Mouse (Mus musculus) liver, adult 2 months (tissue): ENCODE measurements around the gene Pgbd5. TPM values are rescaled to one million over a fixed set of nuclear protein-coding genes. Genes with fewer than 3 reads are reported as not detected.
"Not testable (repeated sequence)": the region's sequence is repeated elsewhere in the genome, so short reads cannot be mapped to it uniquely, and the experiment has no call there.

Experiments used
- DNase-seq: peaks from one replicate; pipeline ENCODE4 v3.0.0-alpha.2; 2011; ENCODE audit warnings: low read depth, low spot score; ENCODE audit errors: extremely low read depth
- H3K27ac ChIP-seq: fragments of 200-500 bp; replicated peaks from 2 replicates; pipeline ENCODE4 v1.5.1; 2012; ENCODE audit warnings: low read depth, mild to moderate bottlenecking, control low read depth, inconsistent platforms, low read length; ENCODE audit not compliant: insufficient read depth
- H3K27me3 ChIP-seq: fragments of 200-500 bp; 2 replicates; pipeline ENCODE4 v1.6.1; 2012; ENCODE audit warnings: mild to moderate bottlenecking, moderate library complexity, low read length, inconsistent platforms; ENCODE audit not compliant: control insufficient read depth, insufficient read depth
- H3K36me3 ChIP-seq: fragments of 200-500 bp; 2 replicates; pipeline ENCODE4 v1.6.1; 2012; ENCODE audit warnings: low read length, inconsistent platforms; ENCODE audit not compliant: control insufficient read depth, insufficient read depth
- H3K4me1 ChIP-seq: fragments of 200-500 bp; 2 replicates; pipeline ENCODE4 v1.6.1; 2011; ENCODE audit warnings: low read length; ENCODE audit not compliant: control insufficient read depth, insufficient read depth
- H3K4me3 ChIP-seq: fragments of 200-500 bp; 2 replicates; pipeline ENCODE4 v1.5.1; 2011; ENCODE audit warnings: low read depth, mild to moderate bottlenecking, control low read depth, low read length, moderate library complexity; ENCODE audit not compliant: insufficient read depth
- H3K79me2 ChIP-seq: fragments of 200-500 bp; 2 replicates; pipeline ENCODE4 v1.6.1; 2012; ENCODE audit warnings: inconsistent platforms, mild to moderate bottlenecking, low read length, moderate library complexity; ENCODE audit not compliant: control insufficient read depth, insufficient read depth
- H3K9ac ChIP-seq: fragments of 200-500 bp; 2 replicates; pipeline ENCODE4 v1.6.1; 2012; ENCODE audit warnings: low read depth, mild to moderate bottlenecking, control low read depth, inconsistent platforms, low read length
- CTCF ChIP-seq: fragments of 200-500 bp; IDR thresholded peaks from 2 replicates; pipeline ENCODE4 v1.5.1; 2011; ENCODE audit warnings: low read depth, low read length, control low read depth
- POLR2A ChIP-seq: fragments of 200-500 bp; IDR thresholded peaks from 2 replicates; pipeline ENCODE4 v1.6.1; 2011; ENCODE audit warnings: low read length, control low read depth; ENCODE audit not compliant: insufficient read depth; ENCODE audit errors: extremely low read depth
- WGBS: fragments of 180-500 bp; shearing (Covaris S2); methylation state at CpG from one replicate; pipeline ENCODE4 v1.1.7; 2018; 5-methylcytosine and 5-hydroxymethylcytosine counted together
- polyA plus RNA-seq: library from polyadenylated mRNA; depleted of rRNA; stranded (reverse); fragments of >200 nt; gene quantifications from 2 replicates; pipeline ENCODE4 v1.2.3, GENCODE M21; 2012
- total RNA-seq: library from RNA; depleted of rRNA; stranded (reverse); fragments of >200 nt; gene quantifications from 2 replicates; pipeline ENCODE4 v1.2.3, GENCODE M21; 2014

Gene Pgbd5
- total and polyA plus RNA-seq, 2 experiments, result not detected

GRCm38 (mm10) chr8:124435170-124435569, 4.3 kb downstream of the Pgbd5 start:
- WGBS, result 29% methylated on average over 4 of the region's 4 CpGs
- Histone ChIP-seq H3K36me3 (no peaks in the 10 kb centered on the region), H3K4me3 (no peak overlapping the region), H3K9ac (no peak overlapping the region), H3K79me2 (no peaks in the 10 kb centered on the region), H3K27ac (no peak overlapping the region), H3K27me3 (peaks cover 5% of the 10 kb centered on the region; the same call in 1 of the 2 replicates), H3K4me1 (peaks cover 3% of the 10 kb centered on the region; the same call in 1 of the 2 replicates)
- no peak for TF ChIP-seq CTCF
- no peak for TF ChIP-seq POLR2A
- no peak for DNase-seq

DNA sequence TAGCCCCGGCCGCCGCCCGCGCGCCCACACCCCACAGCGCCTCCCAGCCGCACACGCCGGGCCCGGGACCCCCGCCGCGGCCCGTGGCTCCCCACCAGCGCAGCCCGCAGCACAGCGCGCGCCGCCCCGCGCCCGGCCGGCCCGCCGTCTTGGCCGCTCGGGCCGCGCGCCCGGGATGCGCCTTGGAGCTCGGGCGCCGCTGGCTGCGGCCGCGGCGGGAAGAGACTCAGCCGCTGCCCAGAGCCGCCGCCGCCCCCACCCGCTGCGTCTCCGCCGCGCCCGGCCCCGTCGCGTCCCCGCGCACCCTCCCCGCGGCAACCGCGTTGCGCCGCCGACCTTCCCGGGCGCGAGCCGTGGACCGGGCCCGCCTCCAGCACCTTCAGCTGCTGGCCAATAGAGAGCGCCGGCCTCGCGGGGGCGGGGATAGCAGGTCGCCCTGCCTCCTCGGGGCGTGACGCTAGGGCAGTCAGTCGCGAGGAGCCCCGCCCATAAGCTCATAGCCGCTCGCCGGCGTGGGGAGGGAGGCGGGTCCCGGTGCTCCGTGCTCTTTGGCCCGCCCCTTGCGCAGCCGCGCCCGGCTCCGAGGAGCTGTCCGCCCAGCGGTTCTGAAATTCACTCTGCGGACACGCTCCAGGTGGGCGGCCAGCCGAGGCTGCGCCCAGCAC, 5.2 kb downstream of the Pgbd5 start:
- Histone ChIP-seq H3K27me3 (peaks cover 5% of the 10 kb centered on the region; the same call in 1 of the 2 replicates), H3K36me3 (no peaks in the 10 kb centered on the region), H3K27ac (no peak overlapping the region), H3K4me3 (peak overlapping the region; percentile 29; the same call in 1 of the 2 replicates), H3K79me2 (no peaks in the 10 kb centered on the region), H3K4me1 (peaks cover 3% of the 10 kb centered on the region; the same call in 1 of the 2 replicates), H3K9ac (0 out of 2 replicates have a peak overlapping the region, but pooled peaks have one; percentile 18)
- 4% methylated on average over 98 of the region's 101 CpGs for WGBS
- DNase-seq, result peak; percentile 79
- no peak for TF ChIP-seq POLR2A
- TF ChIP-seq CTCF, result no peak

DNA sequence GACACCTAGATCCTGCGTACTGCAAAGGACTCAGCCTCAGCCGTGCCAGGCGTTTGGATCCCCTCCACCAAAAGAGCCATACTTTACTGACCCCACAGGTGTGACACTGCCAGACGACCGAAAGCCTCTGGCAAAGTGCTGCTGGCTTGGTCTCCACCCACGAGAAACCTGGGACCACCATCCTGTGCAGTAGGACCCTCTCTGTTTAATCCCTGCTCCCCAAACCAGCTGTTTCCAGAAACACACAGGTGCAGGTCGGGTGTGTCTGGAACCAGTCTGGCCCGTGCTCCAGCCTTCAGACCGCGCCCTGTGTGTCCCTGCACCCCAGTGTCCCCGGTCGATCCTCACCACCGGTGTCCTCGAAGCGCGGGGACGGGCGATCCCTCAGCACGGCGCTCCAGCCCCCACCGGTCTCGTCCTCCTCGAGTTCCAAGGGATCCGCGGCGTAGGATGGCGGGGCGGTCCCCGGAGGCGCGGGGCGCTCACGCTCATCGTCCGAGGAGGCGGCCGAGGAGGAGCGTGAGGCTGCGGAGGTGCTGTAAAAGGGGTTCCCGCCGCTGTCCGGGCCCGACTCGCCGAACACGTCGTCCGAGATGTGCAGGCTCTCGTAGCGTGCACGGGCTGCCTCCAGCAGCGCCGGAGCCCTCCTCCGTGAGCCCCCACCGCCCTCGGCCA, 5.9 kb downstream of the Pgbd5 start:
- TF ChIP-seq POLR2A (no peak), CTCF (no peak)
- H3K36me3 ChIP-seq, result no peaks in the 10 kb centered on the region
- no peak overlapping the region for H3K27ac ChIP-seq
- no peaks in the 10 kb centered on the region for H3K79me2 ChIP-seq
- peak overlapping the region; percentile 29; the same call in 1 of the 2 replicates for H3K4me3 ChIP-seq
- H3K27me3 ChIP-seq, result peaks cover 5% of the 10 kb centered on the region; the same call in 1 of the 2 replicates
- DNase-seq, result no peak
- 2% methylated on average over 56 of the region's 56 CpGs for WGBS
- peaks cover 3% of the 10 kb centered on the region; the same call in 1 of the 2 replicates for H3K4me1 ChIP-seq
- H3K9ac ChIP-seq, result peak overlapping the region; percentile 18; the same call in 1 of the 2 replicates

DNA sequence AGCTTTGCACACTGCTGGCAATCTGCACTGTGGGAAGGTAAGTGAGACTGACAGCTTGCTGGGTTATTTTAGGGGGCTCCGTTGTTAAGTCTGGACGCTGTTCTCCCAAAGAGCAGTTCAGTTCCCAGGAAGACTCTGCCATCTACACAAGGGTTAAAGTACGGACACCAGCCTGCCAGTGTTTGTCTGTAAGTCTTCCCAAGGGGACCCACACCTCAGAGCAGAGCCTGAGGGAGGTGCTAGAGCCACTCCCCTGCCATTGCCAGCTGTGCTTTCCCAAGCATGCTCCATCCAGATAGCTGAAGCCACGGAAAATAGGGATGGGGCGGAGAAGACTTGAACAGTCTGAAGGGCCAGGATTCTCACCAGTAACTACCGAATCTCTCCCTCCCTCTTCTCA, 8.6 kb downstream of the Pgbd5 start:
- WGBS, result 60% methylated on average over 6 of the region's 6 CpGs
- TF ChIP-seq CTCF, result no peak
- TF ChIP-seq POLR2A, result no peak
- Histone ChIP-seq H3K79me2 (no peaks in the 10 kb centered on the region), H3K36me3 (no peaks in the 10 kb centered on the region), H3K9ac (no peak overlapping the region), H3K27ac (no peak overlapping the region), H3K27me3 (peaks cover 5% of the 10 kb centered on the region; the same call in 1 of the 2 replicates), H3K4me1 (peaks cover 3% of the 10 kb centered on the region; the same call in 1 of the 2 replicates), H3K4me3 (no peak overlapping the region)
- no peak for DNase-seq

DNA sequence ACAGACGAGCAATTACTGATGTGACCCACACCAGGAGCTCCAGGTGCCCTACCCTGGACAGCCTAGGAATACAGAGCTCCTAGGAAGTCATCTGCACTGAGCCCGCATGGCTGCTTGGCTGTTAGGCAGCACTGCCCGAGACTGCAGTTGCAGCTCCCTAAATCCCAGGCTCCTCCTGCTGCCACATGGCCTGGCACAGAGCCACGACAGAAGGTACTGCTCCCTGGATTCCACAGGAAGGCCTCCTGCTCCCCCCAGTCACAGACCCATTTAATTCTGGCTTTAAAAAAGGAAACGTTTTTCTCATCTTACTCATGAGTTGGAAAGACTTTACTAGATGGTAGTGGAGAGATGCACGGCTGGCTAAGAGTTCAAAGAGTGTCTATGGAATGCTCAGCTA, 10.0 kb downstream of the Pgbd5 start:
- TF ChIP-seq POLR2A (no peak), CTCF (no peak)

GRCm38 (mm10) chr8:124428721-124429120, 10.7 kb downstream of the Pgbd5 start:
- not testable (repeated sequence) for H3K36me3 ChIP-seq, H3K27ac ChIP-seq, H3K9ac ChIP-seq, H3K27me3 ChIP-seq, H3K79me2 ChIP-seq, H3K4me1 ChIP-seq, DNase-seq, H3K4me3 ChIP-seq
- WGBS, result 52% methylated on average over 2 of the region's 2 CpGs

More for the DNA sequence above, 10.0 kb downstream of the Pgbd5 start:
- Histone ChIP-seq H3K4me3 (no peak overlapping the region), H3K27ac (no peak overlapping the region), H3K27me3 (peaks cover 5% of the 10 kb centered on the region; the same call in 1 of the 2 replicates), H3K79me2 (no peaks in the 10 kb centered on the region), H3K36me3 (no peaks in the 10 kb centered on the region), H3K4me1 (peaks cover 3% of the 10 kb centered on the region; the same call in 1 of the 2 replicates), H3K9ac (no peak overlapping the region)
- no peak for DNase-seq
- WGBS, result 54% methylated on average over 6 of the region's 6 CpGs
